19 mouse cellular contexts compared by ENCODE assay signal in genomic region chr1:171231844-171232243, GRCm38 (mm10). TPM values are rescaled to one million over a fixed set of nuclear protein-coding genes. Genes with fewer than 3 reads are reported as not detected.
DNase-seq lines count a peak whose midpoint lies in the region; ATAC-seq and TF ChIP-seq lines count a peak whose summit lies in the region.
"Had no signal": no experiment of that assay in that cellular context is flagged by ENCODE, and none has a peak within 500 bp of the region (broad histone marks: within the 10 kb centered on the region; RNA-seq: fewer than 3 reads in every experiment).

No protein-coding gene starts in this region.

- no peak overlapping the region for H3K27ac ChIP-seq in gastrocnemius, adult 2 months
- H3K27ac ChIP-seq in liver, postnatal 0 days (ENCODE audit: low read depth): peak overlapping the region; percentile 82
- no peak overlapping the region for H3K27ac ChIP-seq in hindbrain, embryonic 16.5 days (ENCODE audit: low read depth, low read length)
- H3K27ac ChIP-seq: kidney, embryonic 15.5 days; limb, embryonic 15.5 days; neural tube, embryonic 15.5 days had no signal

- H3K36me3 ChIP-seq in liver, postnatal 0 days (replicated peaks; ENCODE audit: insufficient read depth, low read length): peaks cover 27% of the 10 kb centered on the region
- H3K36me3 ChIP-seq in hindbrain, embryonic 16.5 days (ENCODE audit: control insufficient read depth, insufficient read depth, low read length): peaks cover 24% of the 10 kb centered on the region

- WGBS in liver, postnatal 0 days (ENCODE audit: insufficient replicate concordance): 30% methylated on average over 4 of the region's 4 CpGs
- 75% methylated on average over 4 of the region's 4 CpGs for WGBS in hindbrain, embryonic 16.5 days

- H3K9me3 ChIP-seq in liver, postnatal 0 days (ENCODE audit: low read length): no peaks in the 10 kb centered on the region
- H3K9me3 ChIP-seq in hindbrain, embryonic 16.5 days (ENCODE audit: control insufficient read depth, low read length): no peaks in the 10 kb centered on the region
- H3K9me3 ChIP-seq: kidney, embryonic 15.5 days; limb, embryonic 15.5 days; neural tube, embryonic 15.5 days had no signal

- no peak overlapping the region for H3K9ac ChIP-seq in liver, postnatal 0 days (replicated peaks)
- no peak overlapping the region for H3K9ac ChIP-seq in hindbrain, embryonic 16.5 days (ENCODE audit: low read depth, low read length)
- H3K9ac ChIP-seq: forebrain, postnatal 0 days; kidney, embryonic 15.5 days; limb, embryonic 15.5 days; neural tube, embryonic 15.5 days had no signal

- H3K4me2 ChIP-seq in liver, postnatal 0 days (ENCODE audit: low read depth, low read length): peak overlapping the region; percentile 51
- no peak overlapping the region for H3K4me2 ChIP-seq in hindbrain, embryonic 16.5 days (ENCODE audit: low read length)
- H3K4me2 ChIP-seq: heart, embryonic 11.5 days; kidney, embryonic 15.5 days; limb, embryonic 15.5 days; neural tube, embryonic 15.5 days had no signal

- no peak for TF ChIP-seq CTCF in gastrocnemius, adult 2 months (IDR thresholded peaks at IDR 0.05)
- TF ChIP-seq CTCF in liver, postnatal 0 days (IDR thresholded peaks at IDR 0.05; ENCODE audit: low read depth): no peak

- TF ChIP-seq EP300 in liver, postnatal 0 days (IDR thresholded peaks at IDR 0.05; ENCODE audit: low read depth): no peak

- H3K27me3 ChIP-seq in liver, postnatal 0 days (ENCODE audit: insufficient read depth, low read length): no peaks in the 10 kb centered on the region
- no peaks in the 10 kb centered on the region for H3K27me3 ChIP-seq in hindbrain, embryonic 16.5 days (replicated peaks; ENCODE audit: control insufficient read depth, insufficient read depth, low read length)
- H3K27me3 ChIP-seq: kidney, embryonic 15.5 days; limb, embryonic 15.5 days; neural tube, embryonic 15.5 days had no signal

- peak; percentile 57 for ATAC-seq in common myeloid progenitor, adult 5-6 weeks (replicated peaks; ENCODE audit: low read depth, poor library complexity, severe bottlenecking)
- no peak for ATAC-seq in liver, postnatal 0 days
- no peak for ATAC-seq in hindbrain, embryonic 16.5 days
- ATAC-seq: forebrain, postnatal 0 days; inflammation-experienced regulatory T-cells, adult 6 months had no signal

- peak overlapping the region; percentile 35 for H3K4me3 ChIP-seq in gastrocnemius, adult 2 months
- peak overlapping the region; percentile 48 for H3K4me3 ChIP-seq in liver, postnatal 0 days (ENCODE audit: low read depth, low read length)
- no peak overlapping the region for H3K4me3 ChIP-seq in hindbrain, embryonic 16.5 days (ENCODE audit: low read length)
- H3K4me3 ChIP-seq: kidney, embryonic 15.5 days; limb, embryonic 15.5 days; neural tube, embryonic 15.5 days had no signal

- no peak for DNase-seq in gastrocnemius, adult 2 months
- no peak for DNase-seq in gastrocnemius, postnatal 36 days
- DNase-seq in 416B (ENCODE audit: low read depth): peak; percentile 96
- DNase-seq in liver, postnatal 0 days: no peak
- no peak for DNase-seq in cerebellum, adult 8-10 months
- DNase-seq in urinary bladder, postnatal 4 days (ENCODE audit: low spot score in 2 of 2): no peak
- DNase-seq: cerebellum, postnatal 10 days; forebrain, postnatal 0 days; heart, postnatal 36 days; retina, postnatal 1 day had no signal

- peaks cover 23% of the 10 kb centered on the region for H3K4me1 ChIP-seq in liver, postnatal 0 days (ENCODE audit: insufficient read depth)
- no peaks in the 10 kb centered on the region for H3K4me1 ChIP-seq in hindbrain, embryonic 16.5 days (ENCODE audit: control insufficient read depth, insufficient read depth, low read depth, low read length)
- H3K4me1 ChIP-seq: neural tube, embryonic 15.5 days had no signal

- intact Hi-C loops in gastrocnemius, adult 2 months (cut with DNase I): no loop called here
- intact Hi-C loops in gastrocnemius, postnatal 36 days (cut with DNase I): no loop called here

RNA-seq across cellular contexts. Expression of gene Fcer1g, which starts 2.3 kb away (rescaled TPM):
- 1 to 10 TPM; 2.5 to 6.1 TPM for total RNA-seq in gastrocnemius, adult 2 months (2021)
- 1 to 10 TPM; 2.5 to 4.9 TPM for total RNA-seq in gastrocnemius, postnatal 36 days (2021)
- 58.4 and 94.7 TPM in 2 replicates for total RNA-seq in common myeloid progenitor, adult 5-6 weeks (2017)
- 171 and 176 TPM in 2 replicates for polyA plus RNA-seq in liver, postnatal 0 days (2015; fragmentation: Nextera tagmentation; extraction: Ambion mirVana)
- polyA plus RNA-seq in hindbrain, embryonic 16.5 days (2015; fragmentation: Nextera tagmentation; extraction: Ambion mirVana): 25.5 and 25.7 TPM in 2 replicates

RNA-seq across cellular contexts. Expression of gene Apoa2, which starts 7.0 kb away (rescaled TPM):
- total RNA-seq in gastrocnemius, adult 2 months (2021): under 1 TPM in 1 of 2 experiments, not detected in 1; 0.59 TPM
- total RNA-seq in gastrocnemius, postnatal 36 days (2021): 1 to 10 TPM in 1 of 2 experiments, not detected in 1; 1.7 TPM
- 3.7 TPM in 1 of 2 replicates, not detected in the other for total RNA-seq in common myeloid progenitor, adult 5-6 weeks (2017)
- polyA plus RNA-seq in liver, postnatal 0 days (2015; fragmentation: Nextera tagmentation; extraction: Ambion mirVana): 20,306 and 20,852 TPM in 2 replicates
- 5.2 and 6.5 TPM in 2 replicates for polyA plus RNA-seq in hindbrain, embryonic 16.5 days (2015; fragmentation: Nextera tagmentation; extraction: Ambion mirVana)
- polyA plus RNA-seq: inflammation-experienced regulatory T-cells, adult 6 months; small intestine, adult 2 months had no signal

RNA-seq across cellular contexts. Expression of gene Tomm40l, which starts 9.5 kb away (rescaled TPM):
- total RNA-seq in gastrocnemius, adult 2 months (2021): 10 to 100 TPM; 43.2 to 56.3 TPM
- 10 to 100 TPM; 52.0 to 54.8 TPM for total RNA-seq in gastrocnemius, postnatal 36 days (2021)
- 19.0 and 21.5 TPM in 2 replicates for total RNA-seq in common myeloid progenitor, adult 5-6 weeks (2017)
- polyA plus RNA-seq in liver, postnatal 0 days (2015; fragmentation: Nextera tagmentation; extraction: Ambion mirVana): 5.7 and 6.6 TPM in 2 replicates
- polyA plus RNA-seq in hindbrain, embryonic 16.5 days (2015; fragmentation: Nextera tagmentation; extraction: Ambion mirVana): 60.9 and 69.6 TPM in 2 replicates

RNA-seq across cellular contexts. Expression of gene Nr1i3, which starts 18.1 kb away (rescaled TPM):
- total RNA-seq in gastrocnemius, adult 2 months (2021): not detected
- total RNA-seq in gastrocnemius, postnatal 36 days (2021): not detected
- 0.32 TPM in 1 of 2 replicates, not detected in the other for total RNA-seq in common myeloid progenitor, adult 5-6 weeks (2017)
- polyA plus RNA-seq in liver, postnatal 0 days (2015; fragmentation: Nextera tagmentation; extraction: Ambion mirVana): 49.6 and 53.1 TPM in 2 replicates
- 0.26 and 0.73 TPM in 2 replicates for polyA plus RNA-seq in hindbrain, embryonic 16.5 days (2015; fragmentation: Nextera tagmentation; extraction: Ambion mirVana)
- total RNA-seq: forebrain, postnatal 0 days had no signal
- polyA plus RNA-seq: adrenal gland, adult 2 months had no signal

RNA-seq across cellular contexts. Expression of gene Adamts4, which starts 18.4 kb away (rescaled TPM):
- total RNA-seq in gastrocnemius, adult 2 months (2021): under 1 TPM; 0.15 to 0.73 TPM
- under 1 TPM; 0.28 to 0.54 TPM for total RNA-seq in gastrocnemius, postnatal 36 days (2021)
- not detected in 2 replicates for total RNA-seq in common myeloid progenitor, adult 5-6 weeks (2017)
- polyA plus RNA-seq in liver, postnatal 0 days (2015; fragmentation: Nextera tagmentation; extraction: Ambion mirVana): 0.41 and 0.51 TPM in 2 replicates
- polyA plus RNA-seq in hindbrain, embryonic 16.5 days (2015; fragmentation: Nextera tagmentation; extraction: Ambion mirVana): 6.0 and 6.6 TPM in 2 replicates
